Mouse (Mus musculus) kidney, postnatal 36 days (tissue): Measurements from ENCODE around the gene Ubtd1.

Source experiments
- DNase-seq, 2 experiments: peaks; one replicate each; pipeline ENCODE4 v3.0.0; 2021 to 2022; ENCODE audit warnings: mixed read lengths in 2 of 2

Gene Ubtd1

DNA sequence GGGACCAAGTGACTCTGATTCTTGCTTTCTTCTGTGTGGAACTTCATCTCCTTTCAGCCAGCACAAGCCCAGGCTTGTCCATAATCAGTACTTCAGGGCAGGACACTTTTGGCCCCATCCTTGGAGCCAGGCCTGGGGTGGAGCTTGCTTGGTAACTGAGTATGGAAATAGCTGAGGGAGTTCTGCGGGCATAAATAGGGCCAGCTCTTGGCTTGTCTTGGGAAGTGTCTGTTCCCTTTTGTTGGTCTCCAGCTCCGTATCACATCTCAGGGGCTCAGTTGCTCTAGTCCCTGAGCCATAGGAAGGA lies 40.9 kb downstream of the Ubtd1 start:
- DNase-seq = no peak

DNA sequence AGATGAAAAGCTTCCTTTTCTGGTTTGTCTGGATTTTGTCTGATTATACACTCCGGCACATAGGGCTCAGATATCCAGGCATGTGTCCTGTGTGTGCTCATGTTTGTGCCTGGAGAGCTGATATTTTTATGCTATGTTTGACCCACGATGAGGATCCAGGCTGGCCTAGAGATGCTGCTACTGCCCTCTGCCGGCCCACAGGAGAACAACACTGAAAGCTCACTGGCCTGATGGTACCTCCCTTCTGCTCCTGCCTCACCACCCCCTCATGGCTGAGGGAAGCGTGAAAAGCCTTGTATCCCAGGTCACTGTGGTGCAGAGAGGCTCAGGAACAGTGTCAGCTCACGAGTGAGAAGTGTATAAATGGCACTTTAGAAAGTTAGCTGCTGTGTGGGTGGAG lies 44.6 kb downstream of the Ubtd1 start:
- peak; percentile 83 to 92 for DNase-seq

DNA sequence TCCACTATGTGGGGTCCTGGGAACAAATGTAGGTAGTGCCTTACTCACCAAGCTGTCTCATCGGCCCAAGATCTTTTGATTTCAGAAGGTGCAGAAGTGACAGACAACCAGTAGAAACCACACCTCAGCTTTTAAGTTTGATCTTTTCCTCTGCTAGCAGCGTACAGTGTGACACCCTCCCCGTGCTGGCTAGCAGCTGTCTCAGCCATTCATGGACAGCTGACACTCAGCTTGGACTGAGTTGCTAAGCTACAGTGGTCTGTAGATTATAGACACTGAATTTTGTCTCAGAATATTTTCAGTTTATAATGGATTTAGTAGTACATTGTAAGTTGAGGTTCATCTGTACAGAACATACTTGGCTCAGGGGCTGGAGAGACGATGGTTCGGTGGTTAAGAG lies 49.5 kb downstream of the Ubtd1 start:
- DNase-seq = no peak

DNA sequence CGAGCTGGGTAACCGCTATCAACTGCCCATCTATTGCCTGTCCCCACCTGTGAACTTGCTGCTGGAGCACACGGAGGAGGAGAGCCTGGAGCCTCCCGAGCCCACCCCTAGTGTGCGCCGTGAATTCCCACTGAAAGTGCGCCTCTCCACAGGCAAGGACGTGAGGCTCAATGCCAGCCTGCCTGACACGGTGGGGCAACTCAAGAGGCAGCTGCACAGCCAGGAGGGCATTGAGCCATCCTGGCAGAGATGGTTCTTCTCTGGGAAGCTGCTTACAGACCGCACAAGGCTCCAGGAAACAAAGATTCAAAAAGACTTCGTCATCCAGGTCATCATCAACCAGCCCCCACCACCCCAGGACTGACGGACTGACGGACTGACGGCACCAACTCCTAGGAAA lies 52.0 kb downstream of the Ubtd1 start:
- no peak for DNase-seq

GRCm38 (mm10) chr19:42034146-42034775 lies 52.7 kb downstream of the Ubtd1 start:
- DNase-seq = no peak

- no peak for DNase-seq
These were observed 53.4 kb downstream of the Ubtd1 start for GRCm38 (mm10) chr19:42034881-42035455.

GRCm38 (mm10) chr19:42035456-42036248 lies 54.1 kb downstream of the Ubtd1 start, which contains the start of gene Ankrd2:
Ankrd2 (plus strand) TSS chr19:42036000.
- DNase-seq = peak; percentile 95

GRCm38 (mm10) chr19:42036357-42036756 lies 54.8 kb downstream of the Ubtd1 start:
- no peak for DNase-seq

GRCm38 (mm10) chr19:42037167-42037702 lies 55.7 kb downstream of the Ubtd1 start:
- no peak for DNase-seq

- DNase-seq = no peak
These were observed 56.7 kb downstream of the Ubtd1 start for GRCm38 (mm10) chr19:42038310-42038709.

DNA sequence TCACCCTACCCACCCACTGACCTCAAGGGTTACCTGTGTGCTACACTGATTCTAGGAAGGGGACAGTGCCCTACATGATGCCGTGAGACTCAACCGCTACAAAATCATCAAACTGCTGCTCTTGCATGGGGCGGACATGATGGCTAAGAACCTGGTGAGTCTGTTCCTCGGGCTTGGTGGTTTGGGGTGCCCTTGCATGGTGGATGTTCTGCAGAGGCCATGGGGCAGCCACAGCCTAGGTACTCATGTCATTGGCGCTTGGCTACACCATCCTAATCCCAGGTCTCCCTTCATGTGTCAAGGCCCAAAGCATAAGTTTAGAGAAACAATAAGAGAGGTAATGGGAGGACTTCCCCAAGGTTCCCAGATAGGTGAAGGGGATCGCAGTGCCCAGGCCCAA lies 62.4 kb downstream of the Ubtd1 start:
- no peak for DNase-seq

DNA sequence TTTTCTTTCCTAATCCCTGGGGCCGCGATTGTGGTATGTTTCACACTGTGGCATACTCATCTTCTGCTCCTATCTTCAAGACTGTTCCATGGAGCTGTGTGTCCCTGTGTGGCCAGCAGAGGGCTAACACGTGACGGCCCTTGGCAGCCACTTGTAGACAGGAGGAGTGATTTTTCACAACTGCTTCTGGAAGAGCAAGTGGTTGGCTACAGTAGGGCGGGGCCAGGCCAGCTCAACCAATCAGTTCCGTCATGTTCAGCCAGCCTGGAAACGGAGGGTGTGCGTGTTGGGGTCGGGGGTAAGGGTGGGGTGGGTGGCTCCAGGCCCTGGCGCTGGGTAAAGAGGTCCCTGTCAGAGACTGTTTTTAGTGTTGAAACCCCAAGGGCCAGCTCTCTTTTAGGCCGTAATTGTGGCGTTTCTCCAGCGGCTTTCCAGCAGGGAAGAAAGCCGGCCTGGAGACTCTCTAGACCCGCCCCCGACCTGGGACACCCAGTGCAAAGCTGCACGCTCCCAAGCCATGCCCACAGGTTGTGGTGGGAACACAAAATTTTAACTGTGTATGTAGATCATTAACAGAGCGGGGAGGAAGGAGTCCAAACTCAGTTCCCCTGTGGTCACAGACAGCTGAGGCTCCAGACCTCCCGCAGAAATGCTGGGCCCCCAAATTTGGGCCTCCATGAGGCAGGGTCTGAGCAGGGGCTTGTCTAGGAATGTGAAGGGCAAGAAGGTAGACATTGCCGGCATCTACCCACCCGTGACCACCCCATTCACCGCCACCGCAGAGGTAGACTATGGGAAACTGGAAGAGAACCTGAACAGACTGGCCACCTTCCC lies 63.9 kb downstream of the Ubtd1 start, which contains the start of gene Hoga1:
Gene Hoga1 (plus strand): TSS at position 342 of the 834 bp plus-strand sequence.
- DNase-seq = peak; percentile 94

GRCm38 (mm10) chr19:42050251-42050650 lies 68.7 kb downstream of the Ubtd1 start:
- peak in 1 of 2 experiments; percentile 51 for DNase-seq

DNA sequence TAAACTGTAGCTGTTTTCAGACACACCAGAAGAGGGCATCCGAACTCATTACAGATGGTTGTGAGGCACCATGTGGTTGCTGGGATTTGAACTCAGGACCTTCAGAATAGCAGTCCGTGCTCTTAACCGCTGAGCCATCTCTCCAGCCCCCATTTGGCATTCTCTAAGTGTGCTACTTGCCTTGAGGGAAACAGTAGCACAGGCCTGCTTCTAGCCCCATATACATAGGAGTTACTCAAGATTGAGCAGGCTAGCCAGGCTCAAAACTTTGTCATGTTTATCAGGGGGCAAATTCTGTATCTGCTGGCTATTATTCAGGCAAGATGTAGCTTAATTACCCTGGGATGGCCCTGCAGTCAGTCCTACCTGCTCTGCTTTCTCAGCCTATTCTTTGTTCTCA lies 69.8 kb downstream of the Ubtd1 start:
- DNase-seq = no peak

DNA sequence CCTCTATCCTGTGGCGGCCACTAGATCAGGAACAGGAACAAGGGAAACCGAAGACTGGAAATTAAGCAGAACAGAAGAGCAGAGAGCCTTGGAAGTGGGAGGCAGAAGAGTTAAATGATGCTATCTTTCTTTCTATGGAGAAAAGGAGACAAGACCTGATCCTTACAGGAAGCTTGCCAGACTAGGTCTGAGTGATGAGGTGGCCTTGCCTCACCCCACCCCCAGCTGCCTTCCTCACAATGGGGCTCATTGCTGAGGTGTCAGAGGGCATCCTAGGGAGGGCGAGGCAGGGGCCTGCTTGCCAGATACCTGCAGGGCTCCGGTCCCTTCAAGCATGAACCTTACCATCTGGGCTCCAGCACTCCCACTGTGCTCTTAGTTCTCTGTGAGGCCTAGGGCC lies 70.4 kb downstream of the Ubtd1 start, which contains the start of gene 4933411K16Rik:
Gene 4933411K16Rik (plus strand): TSS at position 301 of the 400 bp plus-strand sequence.
- no peak for DNase-seq

DNA sequence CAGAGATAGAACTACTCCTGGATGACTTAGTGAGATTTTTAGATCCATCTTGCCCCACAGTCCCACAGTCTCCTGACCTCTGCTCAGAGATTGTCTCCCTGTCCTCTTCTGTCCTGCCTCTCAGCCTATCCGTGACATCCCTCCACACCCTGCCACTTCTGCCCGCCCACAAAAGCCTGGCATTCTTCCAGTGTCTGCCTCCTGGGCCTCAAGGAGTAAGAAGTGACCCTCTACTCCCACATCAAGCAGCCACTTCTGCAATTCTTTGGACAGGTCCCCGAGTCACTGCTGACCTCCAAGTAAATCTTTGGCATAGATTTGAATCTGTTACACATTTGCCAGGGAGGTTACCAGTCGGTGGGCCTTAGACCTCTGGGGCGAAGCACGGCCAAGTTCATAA lies 72.7 kb downstream of the Ubtd1 start:
- DNase-seq = peak; percentile 90 to 93

GRCm38 (mm10) chr19:42055881-42056280 lies 74.3 kb downstream of the Ubtd1 start:
- DNase-seq = peak; percentile 55 to 61

DNA sequence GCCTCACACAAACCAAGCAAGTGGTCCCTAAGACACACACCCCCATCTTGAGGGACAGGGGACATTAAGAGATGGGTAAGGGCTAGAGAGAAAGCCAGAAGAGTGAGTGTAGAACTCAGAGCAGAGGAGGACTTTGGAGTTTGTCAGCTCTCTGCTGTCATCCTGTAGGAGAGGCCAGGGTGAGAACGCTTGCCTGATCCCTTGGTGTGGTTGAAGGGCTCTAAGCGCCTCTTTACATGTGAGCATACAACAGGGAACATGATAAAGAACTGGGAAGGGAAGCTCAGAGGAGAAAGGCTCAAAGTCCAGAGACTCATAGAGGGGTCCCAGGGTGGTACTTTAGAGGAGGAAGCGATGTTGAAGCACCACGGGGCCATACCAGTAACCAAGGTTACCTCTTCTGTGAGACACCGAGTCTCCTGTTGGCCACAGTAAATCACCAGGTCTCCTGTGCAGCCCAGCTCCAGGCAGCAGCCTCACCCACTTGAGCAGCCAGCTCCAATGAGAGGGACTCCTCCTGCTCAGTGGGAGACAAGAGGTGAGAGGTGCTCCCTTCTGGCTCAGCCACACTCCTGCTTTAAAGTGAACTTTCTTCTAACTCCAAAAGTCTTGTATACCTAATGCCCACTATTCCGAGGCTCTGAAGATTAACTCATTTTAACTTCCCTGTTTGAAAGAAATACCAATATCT lies 75.3 kb downstream of the Ubtd1 start:
- DNase-seq = peak in 1 of 2 experiments; percentile 51

DNA sequence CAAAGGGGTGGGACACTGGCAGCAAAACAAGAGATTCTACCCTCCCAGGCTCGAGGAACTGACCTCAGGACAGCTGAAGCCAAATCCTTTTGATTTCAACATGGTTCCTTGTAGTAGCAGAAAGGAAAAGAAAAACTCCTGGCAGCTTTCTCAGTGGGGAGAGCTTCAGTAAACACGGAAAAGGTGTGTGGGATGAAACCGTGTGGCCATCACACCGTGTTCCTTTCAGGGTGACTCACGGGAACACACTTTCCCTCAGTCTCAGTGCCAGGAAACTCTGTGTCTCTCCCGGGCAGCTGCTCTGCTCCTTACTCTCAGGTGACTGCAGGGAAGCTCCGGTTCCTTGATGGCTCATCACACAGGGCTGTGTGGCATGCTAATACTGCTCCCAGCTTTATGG lies 76.9 kb downstream of the Ubtd1 start:
- DNase-seq = no peak

- peak; percentile 70 to 80 for DNase-seq
These were observed 79.9 kb downstream of the Ubtd1 start for GRCm38 (mm10) chr19:42061443-42061842.

GRCm38 (mm10) chr19:42068441-42069240 lies 87.1 kb downstream of the Ubtd1 start:
- DNase-seq = no peak
